Mouse (Mus musculus) heart, postnatal 0 days (tissue): ENCODE data around the gene Slamf1. TPM values are rescaled to one million over a fixed set of nuclear protein-coding genes. Genes with fewer than 3 reads are reported as not detected.

ENCODE experiments used
- ATAC-seq: fragments of 200-750 bp; cut with Nextera tagmentation; 2 replicates; pipeline ENCODE4 v1.8.0; 2017; ENCODE audit warnings: low read depth, moderate number of reproducible peaks, moderate library complexity; ENCODE audit not compliant: insufficient read depth
- DNase-seq: peaks from one replicate; pipeline ENCODE4 v3.0.0-alpha.2; 2016; ENCODE audit warnings: low spot score
- H3K27ac ChIP-seq: fragments of 300-500 bp; sonication (generic); 2 replicates; pipeline ENCODE4 v1.5.1; 2014; ENCODE audit warnings: low read depth, mild to moderate bottlenecking
- H3K27me3 ChIP-seq: fragments of 300-500 bp; sonication (generic); 2 replicates; pipeline ENCODE4 v1.6.1; 2014; ENCODE audit warnings: low read length, mixed read lengths; ENCODE audit not compliant: control insufficient read depth, insufficient read depth
- H3K36me3 ChIP-seq: fragments of 300-500 bp; sonication (generic); replicated peaks from 2 replicates; pipeline ENCODE4 v1.6.1; 2014; ENCODE audit warnings: low read length, mixed read lengths; ENCODE audit not compliant: control insufficient read depth, insufficient read depth
- H3K4me1 ChIP-seq: fragments of 300-500 bp; sonication (generic); 2 replicates; pipeline ENCODE4 v1.6.1; 2014; ENCODE audit warnings: antibody characterized with exemption; ENCODE audit not compliant: control insufficient read depth, insufficient read depth
- H3K4me2 ChIP-seq: fragments of 300-500 bp; sonication (generic); 2 replicates; pipeline ENCODE4 v1.6.1; 2014; ENCODE audit warnings: low read depth, mild to moderate bottlenecking, low read length, moderate library complexity
- H3K4me3 ChIP-seq: fragments of 300-500 bp; sonication (generic); 2 replicates; pipeline ENCODE4 v1.5.1; 2014; ENCODE audit warnings: low read depth, low read length
- H3K9ac ChIP-seq: fragments of 300-500 bp; sonication (generic); replicated peaks from 2 replicates; pipeline ENCODE4 v1.6.1; 2014; ENCODE audit warnings: low read depth, low read length, mixed read lengths
- H3K9me3 ChIP-seq: fragments of 300-500 bp; sonication (generic); replicated peaks from 2 replicates; pipeline ENCODE4 v1.6.1; 2016; ENCODE audit warnings: low read length; ENCODE audit not compliant: control insufficient read depth
- CTCF ChIP-seq: IDR thresholded peaks from 2 replicates; pipeline ENCODE4 v1.5.1; 2016; ENCODE audit warnings: antibody characterized with exemption, control low read depth, low read depth
- EP300 ChIP-seq: IDR thresholded peaks from 2 replicates; pipeline ENCODE4 v1.6.1; 2016; ENCODE audit warnings: antibody characterized with exemption, low read depth
- WGBS: fragments of 180-500 bp; shearing (Covaris S2); extraction: QIAGEN DNeasy Blood & Tissue Kit; methylation state at CpG from one replicate; pipeline ENCODE4 v1.1.7; 2014; 5-methylcytosine and 5-hydroxymethylcytosine counted together
- polyA plus RNA-seq: library from polyadenylated mRNA; unstranded; fragments of >200 nt; fragmentation: Nextera tagmentation; extraction: Ambion mirVana; gene quantifications from 2 replicates; pipeline ENCODE4 v1.2.1, GENCODE M21; 2015
- total RNA-seq: library from RNA; depleted of rRNA; stranded (reverse); fragments of >200 nt; gene quantifications from 2 replicates; pipeline ENCODE4 v1.2.3, GENCODE M21; 2014; ENCODE audit warnings: low replicate concordance; rRNA removed

Slamf1 gene
- total and polyA plus RNA-seq, 2 experiments from 2014 or later = 0.14 TPM; not detected in 1

GRCm38 (mm10) chr1:171849454-171849853 is 82.5 kb downstream of the Slamf1 start:
- no peak overlapping the region for H3K27ac ChIP-seq
- 66% methylated on average over 5 of the region's 5 CpGs for WGBS

More at GRCm38 (mm10) chr1:171849454-171849853, 82.5 kb downstream of the Slamf1 start:
- no peaks in the 10 kb centered on the region for H3K27me3 ChIP-seq
- no peaks in the 10 kb centered on the region for H3K36me3 ChIP-seq
- H3K9me3 ChIP-seq = no peaks in the 10 kb centered on the region
- DNase-seq = no peak
- H3K4me3 ChIP-seq = no peak overlapping the region
- no peak overlapping the region for H3K4me2 ChIP-seq
- H3K4me1 ChIP-seq = no peaks in the 10 kb centered on the region
- ATAC-seq = no peak
- no peak for TF ChIP-seq EP300
- TF ChIP-seq CTCF = no peak
- no peak overlapping the region for H3K9ac ChIP-seq

Other genes starting within 250 kb of the Slamf1 start
- not detected in 2 replicates for gene Itln1, start 231.8 kb upstream of the Slamf1 start, total RNA-seq
- gene Itln1, start 231.8 kb upstream of the Slamf1 start, polyA plus RNA-seq = not detected in 2 replicates
- gene Cd244a, start 207.9 kb upstream of the Slamf1 start, total RNA-seq = 1.0 and 4.0 TPM in 2 replicates
- gene Cd244a, start 207.9 kb upstream of the Slamf1 start, polyA plus RNA-seq = 0.16 and 0.33 TPM in 2 replicates
- 0.31 TPM in 1 of 2 replicates, not detected in the other for gene Ly9, start 159.7 kb upstream of the Slamf1 start, total RNA-seq
- gene Ly9, start 159.7 kb upstream of the Slamf1 start, polyA plus RNA-seq = 0.18 and 0.21 TPM in 2 replicates
- gene Slamf7, start 114.1 kb upstream of the Slamf1 start, total RNA-seq = not detected in 2 replicates
- 0.12 and 0.14 TPM in 2 replicates for gene Slamf7, start 114.1 kb upstream of the Slamf1 start, polyA plus RNA-seq
- gene Cd48, start 85.1 kb upstream of the Slamf1 start, total RNA-seq = 2.0 TPM in 1 of 2 replicates, not detected in the other
- 2.1 and 2.6 TPM in 2 replicates for gene Cd48, start 85.1 kb upstream of the Slamf1 start, polyA plus RNA-seq
- 0.27 and 4.6 TPM in 2 replicates for gene Cd84, start 72.6 kb downstream of the Slamf1 start, total RNA-seq
- 1.7 and 2.1 TPM in 2 replicates for gene Cd84, start 72.6 kb downstream of the Slamf1 start, polyA plus RNA-seq
- gene Gm10521, start 128.5 kb downstream of the Slamf1 start, total RNA-seq = 0.15 TPM in 1 of 2 replicates, not detected in the other
- gene Gm10521, start 128.5 kb downstream of the Slamf1 start, polyA plus RNA-seq = not detected in 2 replicates
- 0.12 TPM in 1 of 2 replicates, not detected in the other for gene Slamf6, start 150.4 kb downstream of the Slamf1 start, total RNA-seq
- 0.11 and 0.26 TPM in 2 replicates for gene Slamf6, start 150.4 kb downstream of the Slamf1 start, polyA plus RNA-seq